Mouse (Mus musculus) c-Kit-positive CD71-positive TER-119-negative erythroid progenitor cells, embryonic 14.5 days (primary cell): ENCODE data around the gene Fto.

Experiments used
- DNase-seq: peaks from one replicate; pipeline ENCODE4 v3.0.0-alpha.2; 2013; ENCODE audit warnings: low read depth

The Fto gene

GRCm38 (mm10) chr8:91528967-91529366, 215.6 kb downstream of the Fto start:
- DNase-seq: no peak

- no peak for DNase-seq
Measured at GRCm38 (mm10) chr8:91529699-91530098, 216.4 kb downstream of the Fto start.

GRCm38 (mm10) chr8:91530656-91531055, 217.3 kb downstream of the Fto start:
- DNase-seq: no peak

- peak; percentile 61 for DNase-seq
Measured at GRCm38 (mm10) chr8:91531971-91532370, 218.6 kb downstream of the Fto start.

GRCm38 (mm10) chr8:91532671-91533436, 219.5 kb downstream of the Fto start:
- no peak for DNase-seq

- DNase-seq: peak; percentile 15
Measured at GRCm38 (mm10) chr8:91534752-91535151, 221.4 kb downstream of the Fto start.

- DNase-seq: peak; percentile 15
Measured at GRCm38 (mm10) chr8:91538109-91538508, 224.8 kb downstream of the Fto start.

GRCm38 (mm10) chr8:91538892-91539291, 225.6 kb downstream of the Fto start:
- DNase-seq: no peak

- DNase-seq: no peak
Measured at GRCm38 (mm10) chr8:91539586-91539985, 226.3 kb downstream of the Fto start.

GRCm38 (mm10) chr8:91541229-91541628, 227.9 kb downstream of the Fto start:
- DNase-seq: no peak

GRCm38 (mm10) chr8:91545561-91545960, 232.2 kb downstream of the Fto start:
- no peak for DNase-seq

GRCm38 (mm10) chr8:91546599-91546998, 233.3 kb downstream of the Fto start:
- DNase-seq: no peak

- no peak for DNase-seq
Measured at GRCm38 (mm10) chr8:91550131-91550530, 236.8 kb downstream of the Fto start.

- no peak for DNase-seq
Measured at GRCm38 (mm10) chr8:91551166-91551765, 237.9 kb downstream of the Fto start.

GRCm38 (mm10) chr8:91551775-91552538, 238.6 kb downstream of the Fto start:
- no peak for DNase-seq

- no peak for DNase-seq
Measured at GRCm38 (mm10) chr8:91552635-91553034, 239.3 kb downstream of the Fto start.

- no peak for DNase-seq
Measured at GRCm38 (mm10) chr8:91553387-91553786, 240.1 kb downstream of the Fto start.

- no peak for DNase-seq
Measured at GRCm38 (mm10) chr8:91557041-91557587, 243.8 kb downstream of the Fto start.

- DNase-seq: no peak
Measured at GRCm38 (mm10) chr8:91558408-91558807, 245.1 kb downstream of the Fto start.

GRCm38 (mm10) chr8:91560017-91560591, 246.8 kb downstream of the Fto start:
- DNase-seq: no peak

- no peak for DNase-seq
Measured at GRCm38 (mm10) chr8:91561241-91561640, 247.9 kb downstream of the Fto start.

GRCm38 (mm10) chr8:91562600-91562999, 249.3 kb downstream of the Fto start:
- DNase-seq: no peak
